Mouse (Mus musculus) embryo, embryonic 11 days (tissue): Measurements from ENCODE around the gene Aars.
"Not testable (repeated sequence)": the region's sequence is repeated elsewhere in the genome, so short reads cannot be mapped to it uniquely, and the experiment has no call there.

Source experiments
- DNase-seq: peaks from one replicate; pipeline ENCODE4 v3.0.0-alpha.2; 2015

Gene Aars

DNA sequence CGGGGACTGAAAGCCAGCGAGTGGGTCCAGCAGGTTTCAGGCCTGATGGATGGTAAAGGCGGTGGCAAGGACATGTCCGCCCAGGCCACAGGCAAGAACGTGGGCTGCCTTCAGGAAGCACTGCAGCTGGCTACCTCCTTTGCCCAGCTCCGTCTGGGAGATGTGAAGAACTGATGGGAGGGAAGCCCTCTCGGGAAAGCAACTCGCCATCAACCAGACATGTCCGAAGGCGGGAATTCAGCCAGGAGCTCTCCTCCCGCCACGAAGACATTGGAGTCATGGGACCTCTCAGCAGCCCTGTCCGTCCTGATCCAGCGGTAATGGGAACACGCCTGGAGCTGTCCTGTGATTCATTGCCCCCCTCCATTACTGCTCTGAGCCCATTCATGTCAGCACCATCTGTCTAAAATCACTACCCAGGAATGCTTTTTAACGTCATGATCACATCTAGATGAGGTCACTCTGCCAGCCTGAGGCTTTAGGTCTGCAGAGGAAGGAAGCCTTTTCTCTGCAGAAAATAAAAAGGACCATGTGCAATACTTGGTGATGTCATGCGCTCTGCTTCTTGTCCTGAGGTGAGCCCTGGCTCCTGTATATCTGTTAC, 22.2 kb downstream of the Aars start:
- no peak for DNase-seq

DNA sequence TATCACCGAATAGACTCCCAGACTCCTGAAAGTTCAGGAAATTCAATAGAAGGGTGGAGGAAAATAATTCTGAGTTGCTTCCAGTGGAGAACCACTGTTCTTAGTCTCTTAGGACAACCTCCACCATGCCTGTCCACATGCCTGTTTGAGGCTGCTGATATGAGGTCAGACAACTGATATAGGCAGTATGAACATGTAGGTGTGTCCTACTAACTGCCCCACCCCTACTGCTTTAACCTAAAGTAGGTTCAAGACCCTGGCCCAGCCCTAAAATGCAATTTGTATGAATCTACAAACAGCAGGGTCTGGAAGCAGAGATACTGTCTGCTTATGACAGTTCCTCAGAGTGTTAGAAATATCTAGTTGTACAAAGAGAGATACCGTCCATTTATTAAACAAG, 22.7 kb downstream of the Aars start:
- DNase-seq = no peak

DNA sequence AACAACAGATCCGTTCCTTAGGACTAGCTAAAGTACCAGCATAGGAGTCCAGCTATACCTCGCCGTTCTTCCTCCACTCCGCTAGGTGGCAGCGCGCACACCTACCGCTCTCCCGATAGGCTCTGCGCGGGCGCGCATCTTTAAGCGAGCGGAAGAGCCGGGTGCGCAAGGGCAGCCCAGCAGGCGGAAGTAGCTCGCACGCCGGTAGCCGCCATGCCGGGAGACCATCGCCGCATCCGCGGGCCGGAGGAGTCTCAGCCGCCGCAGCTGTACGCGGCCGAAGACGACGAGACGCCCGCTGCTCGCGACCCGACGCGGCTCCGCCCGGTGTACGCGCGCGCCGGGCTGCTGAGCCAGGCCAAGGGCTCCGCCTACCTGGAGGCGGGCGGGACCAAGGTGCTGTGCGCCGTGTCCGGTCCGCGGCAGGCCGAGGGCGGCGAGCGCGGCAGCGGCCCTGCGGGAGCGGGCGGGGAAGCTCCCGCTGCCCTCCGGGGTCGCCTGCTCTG, 23.3 kb downstream of the Aars start, which contains the start of gene Exosc6:
Gene Exosc6, plus strand, starts transcription at position 182 of the 506 bp plus-strand sequence.
- DNase-seq = peak; percentile 97

- DNase-seq = no peak
These were observed 23.8 kb downstream of the Aars start for GRCm38 (mm10) chr8:111056691-111057293.

GRCm38 (mm10) chr8:111058946-111059572, 26.1 kb downstream of the Aars start:
- DNase-seq = no peak

- DNase-seq = peak; percentile 50
These were observed 28.7 kb downstream of the Aars start for GRCm38 (mm10) chr8:111061688-111062071.

DNA sequence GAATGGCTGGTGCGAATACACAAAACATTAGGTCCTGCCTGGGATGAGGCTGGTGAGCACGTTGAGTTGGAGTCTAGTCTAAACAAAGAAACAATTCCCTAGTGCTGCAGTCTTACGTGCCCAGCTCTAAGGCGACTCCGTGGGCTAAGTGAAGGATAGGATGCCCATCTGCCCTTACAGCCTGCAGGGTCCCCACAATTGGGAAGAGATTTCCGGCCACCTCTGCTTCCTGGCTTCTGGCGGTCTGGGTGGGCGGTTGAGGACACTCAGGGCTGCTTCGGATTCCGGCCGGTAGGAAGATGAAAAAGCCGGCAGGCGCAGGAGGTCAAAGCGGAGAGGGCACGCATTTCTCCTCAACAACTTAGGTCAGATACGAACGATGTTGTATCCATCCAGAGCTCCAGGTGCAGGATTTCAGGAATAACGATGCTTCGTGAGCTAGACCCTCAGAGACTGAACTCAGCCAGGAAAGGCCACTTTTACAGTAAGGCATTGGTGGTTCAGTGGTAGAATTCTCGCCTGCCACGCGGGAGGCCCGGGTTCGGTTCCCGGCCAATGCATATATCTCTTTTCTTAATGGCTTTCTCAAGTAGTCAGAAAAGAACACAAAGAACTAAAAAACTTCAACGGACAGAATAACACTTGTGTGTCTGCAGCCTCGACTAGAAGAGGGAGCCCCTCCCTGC, 29.3 kb downstream of the Aars start:
- peak; percentile 89 for DNase-seq

DNA sequence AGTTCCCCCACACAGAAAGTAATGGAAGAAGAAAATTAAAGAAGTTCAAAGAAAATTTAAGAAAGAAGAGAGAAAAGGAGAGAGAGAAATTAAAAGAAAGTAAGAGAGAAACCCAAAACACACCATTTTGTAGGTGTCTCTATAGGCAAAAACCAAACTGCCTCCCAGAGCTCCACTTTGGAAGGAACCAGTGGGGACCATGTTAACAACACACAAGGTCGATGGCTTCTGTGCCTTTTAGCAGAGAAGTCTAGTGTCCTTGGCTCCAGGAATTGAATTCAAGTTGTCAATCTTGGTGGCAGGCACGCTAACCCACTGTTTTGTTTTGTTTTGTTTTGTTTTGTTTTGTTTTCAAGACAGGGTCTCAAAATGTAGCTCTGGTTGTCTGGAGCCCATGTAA, 29.9 kb downstream of the Aars start:
- DNase-seq = peak; percentile 20

DNA sequence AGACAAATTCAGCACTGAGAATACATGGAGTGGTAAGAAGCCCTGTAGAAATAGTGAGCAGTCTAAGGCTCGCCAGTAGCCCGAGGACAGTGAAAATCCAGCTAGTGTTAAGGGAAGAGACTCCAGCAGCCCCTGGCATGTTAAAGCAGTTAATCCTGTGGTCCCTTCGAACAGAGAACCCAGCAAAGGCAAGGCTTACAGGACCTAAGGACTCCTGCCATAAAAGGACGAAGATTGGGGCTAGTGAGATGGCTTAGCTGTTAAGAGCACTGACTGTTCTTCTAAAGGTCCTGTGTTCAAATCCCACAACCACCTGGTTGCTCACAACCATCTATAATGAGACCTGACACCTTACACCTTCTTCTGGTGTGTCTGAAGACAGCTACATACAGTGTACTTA, 33.4 kb downstream of the Aars start:
- no peak for DNase-seq

- DNase-seq = peak; percentile 47
These were observed 34.5 kb downstream of the Aars start for GRCm38 (mm10) chr8:111067439-111067838.

GRCm38 (mm10) chr8:111068660-111069059, 35.7 kb downstream of the Aars start:
- DNase-seq = not testable (repeated sequence)

DNA sequence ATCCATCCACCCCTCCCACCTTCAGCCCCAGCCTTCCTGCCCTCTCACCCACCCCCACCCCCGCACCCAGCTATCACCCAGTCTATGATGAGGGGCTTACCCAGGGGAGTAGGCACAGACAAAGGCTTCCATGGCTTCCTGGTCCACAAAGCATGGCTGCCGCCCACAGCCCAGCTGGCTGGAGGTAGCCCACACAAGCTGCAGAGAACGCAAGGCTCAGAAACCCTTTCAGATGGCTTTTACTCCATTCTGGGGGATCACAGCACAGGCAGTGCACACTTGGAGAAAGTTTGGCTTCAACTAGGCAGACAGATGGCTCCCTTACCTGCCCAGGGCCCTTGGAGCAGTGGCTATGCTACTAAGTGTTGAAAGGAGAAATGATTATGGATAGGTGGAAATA, 43.0 kb downstream of the Aars start:
- no peak for DNase-seq

DNA sequence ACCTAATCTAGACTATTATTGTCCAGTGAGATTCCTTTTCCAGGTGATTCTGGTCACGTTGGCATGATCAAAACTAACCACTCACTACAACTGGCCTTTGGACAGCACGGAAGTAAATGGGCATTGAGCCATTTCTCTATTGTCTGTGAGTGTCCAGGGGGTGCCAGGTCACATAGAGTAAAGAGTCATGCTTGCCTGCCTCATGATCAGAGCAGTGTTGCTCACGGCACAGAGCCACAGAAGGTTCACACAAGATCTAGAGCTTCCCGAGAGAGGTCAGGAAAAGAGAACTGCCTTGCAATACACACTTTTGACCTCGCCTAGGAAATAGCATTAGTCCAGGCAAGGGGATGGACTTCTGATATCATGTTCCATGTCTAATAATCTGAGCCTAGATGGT, 46.5 kb downstream of the Aars start:
- no peak for DNase-seq

GRCm38 (mm10) chr8:111079861-111080271, 46.9 kb downstream of the Aars start:
- peak; percentile 52 for DNase-seq

- peak; percentile 9 for DNase-seq
These were observed 48.8 kb downstream of the Aars start for GRCm38 (mm10) chr8:111081580-111082258.

DNA sequence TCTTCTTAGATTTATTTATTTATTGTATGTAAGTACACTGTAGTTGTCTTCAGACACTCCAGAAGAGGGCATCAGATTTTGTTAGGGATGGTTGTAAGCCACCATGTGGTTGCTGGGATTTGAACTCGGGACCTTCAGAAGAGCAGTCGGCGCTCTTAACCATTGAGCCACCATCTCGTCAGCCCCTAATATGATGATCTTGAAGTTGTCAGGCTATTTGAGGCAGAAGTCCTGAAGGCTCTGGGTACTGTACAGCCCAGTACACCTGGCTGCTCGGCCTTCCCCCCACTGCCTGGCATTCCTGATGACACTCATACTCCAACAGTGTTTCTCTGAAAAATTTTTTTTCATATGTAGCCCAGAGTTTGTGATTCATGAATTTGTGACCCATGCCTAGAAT, 51.0 kb downstream of the Aars start:
- not testable (repeated sequence) for DNase-seq

- peak; percentile 85 for DNase-seq
These were observed 57.2 kb downstream of the Aars start for GRCm38 (mm10) chr8:111090126-111090525.

DNA sequence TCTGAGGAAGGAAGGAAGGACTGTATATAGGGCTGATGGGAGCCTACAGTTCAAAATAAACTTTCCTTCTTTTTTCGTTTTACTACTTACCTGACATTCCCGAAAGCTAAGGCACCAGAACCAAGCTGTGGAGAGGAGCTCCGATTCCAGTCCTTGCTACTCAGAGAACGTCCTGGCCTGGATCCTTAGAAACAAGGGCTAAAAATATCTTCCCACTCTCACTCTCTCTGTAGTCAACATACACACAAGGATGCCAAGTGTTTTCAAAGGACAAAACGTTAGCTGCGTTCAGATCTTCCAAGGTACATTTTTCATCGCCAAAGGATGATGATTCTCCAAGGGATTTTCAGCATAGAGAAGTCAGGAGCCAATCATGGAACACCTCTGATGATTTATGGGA, 58.8 kb downstream of the Aars start:
- DNase-seq = no peak

- DNase-seq = not testable (repeated sequence)
These were observed 59.4 kb downstream of the Aars start, which contains the start of gene Clec18a for GRCm38 (mm10) chr8:111092326-111092725. Gene Clec18a, minus strand, starts transcription at chr8:111092426.

DNA sequence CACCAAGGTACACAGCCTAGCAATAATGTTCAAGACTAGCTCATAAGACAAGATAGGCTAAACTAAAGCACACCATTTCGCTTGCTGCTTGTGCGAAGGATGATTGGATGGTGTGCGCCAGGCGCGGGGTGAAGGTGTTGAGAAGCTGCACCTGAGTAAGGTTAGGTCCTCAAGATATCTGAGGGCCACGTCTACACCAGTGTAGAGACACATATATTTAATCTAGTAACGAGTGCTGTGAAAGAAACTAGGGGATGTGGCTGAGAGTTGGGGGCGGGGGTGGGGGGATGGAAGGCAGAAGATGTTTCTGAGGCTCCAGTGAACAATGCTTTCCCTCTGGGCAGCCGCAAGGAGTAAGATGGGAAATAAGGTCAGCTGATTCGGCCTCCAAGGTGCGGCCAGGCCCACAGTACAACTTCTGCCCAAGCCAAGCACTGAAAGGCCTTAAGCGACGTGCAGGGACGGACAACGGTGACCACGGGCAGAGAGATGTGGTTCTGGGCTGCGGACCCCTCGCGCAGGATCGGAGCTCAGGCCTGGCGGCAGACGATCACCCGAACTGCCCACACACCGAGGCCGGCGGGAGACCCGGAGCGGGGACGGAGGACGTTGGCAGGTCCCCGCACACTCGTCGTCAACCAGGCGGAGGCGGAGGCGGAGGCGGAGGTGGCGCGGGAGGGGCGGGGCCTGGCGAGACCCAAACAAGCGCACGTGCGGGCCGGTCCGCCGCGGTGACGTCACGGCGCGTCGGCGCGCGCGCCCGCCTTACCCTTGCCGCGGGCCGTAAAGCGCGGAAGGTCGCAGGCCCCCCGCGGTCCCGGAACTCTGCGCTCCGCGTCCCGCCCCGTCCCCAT, 61.1 kb downstream of the Aars start, which contains the start of gene Pdpr:
Gene Pdpr, plus strand, starts transcription at position 766 of the 854 bp plus-strand sequence.
- peak; percentile 93 for DNase-seq

DNA sequence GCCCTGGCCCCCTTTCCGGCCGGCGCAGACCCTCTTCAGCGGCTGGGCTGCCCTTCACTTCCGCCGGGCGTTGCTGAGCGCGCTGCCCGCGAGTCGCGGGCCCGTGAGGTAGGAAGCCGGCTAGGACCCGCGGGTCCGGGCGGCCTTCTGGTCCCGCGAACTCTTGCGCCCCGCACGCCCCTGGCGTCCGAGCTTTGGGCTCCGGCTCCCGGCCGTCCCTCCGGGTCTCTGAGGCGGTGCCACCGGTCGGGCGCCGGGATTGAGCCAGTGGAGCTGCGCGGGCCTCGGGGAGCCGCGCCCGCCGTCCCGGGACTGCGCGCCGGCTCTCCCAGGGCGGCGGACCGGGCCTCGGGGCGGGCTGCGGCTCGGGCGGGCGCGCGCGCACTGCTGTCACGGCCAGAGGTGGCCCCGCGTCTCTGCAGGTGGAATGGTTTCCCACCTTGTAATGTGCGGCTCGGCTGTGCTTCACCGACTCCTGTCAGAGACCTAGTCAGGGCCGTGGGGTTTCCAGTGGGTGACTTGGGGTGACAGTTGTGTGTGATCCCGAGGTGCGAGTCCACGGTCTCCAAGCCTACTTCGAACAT, 61.9 kb downstream of the Aars start:
- peak; percentile 35 for DNase-seq
